Mouse (Mus musculus) thymus, adult 2 months (tissue): Measurements from ENCODE around the gene Ulbp1.

Source experiments
- CTCF ChIP-seq: fragments of 200-500 bp; IDR thresholded peaks from 2 replicates; pipeline ENCODE4 v1.5.1; 2012; ENCODE audit warnings: mild to moderate bottlenecking, control low read depth, low read length, moderate library complexity, borderline replicate concordance; ENCODE audit not compliant: control insufficient read depth, poor library complexity, insufficient read depth; ENCODE audit errors: extremely low read depth
- POLR2A ChIP-seq: fragments of 200-500 bp; IDR thresholded peaks from 2 replicates; pipeline ENCODE4 v1.6.1; 2012; ENCODE audit warnings: mild to moderate bottlenecking, low read length, control low read depth, moderate library complexity; ENCODE audit not compliant: control insufficient read depth, poor library complexity, insufficient read depth; ENCODE audit errors: extremely low read depth

- TF ChIP-seq CTCF (no peak), POLR2A (no peak)
Measured at GRCm38 (mm10) chr10:7391935-7392930, 81.2 kb downstream of the Ulbp1 start.
